Mouse (Mus musculus): ENCODE measurements at regions not wholly inside any gene's neighbourhood (a gene's known extent, or its start where the extent isn't known, plus 50 kb on each side); places are given as distances from the start of the nearest gene placed in this dataset.

DNA sequence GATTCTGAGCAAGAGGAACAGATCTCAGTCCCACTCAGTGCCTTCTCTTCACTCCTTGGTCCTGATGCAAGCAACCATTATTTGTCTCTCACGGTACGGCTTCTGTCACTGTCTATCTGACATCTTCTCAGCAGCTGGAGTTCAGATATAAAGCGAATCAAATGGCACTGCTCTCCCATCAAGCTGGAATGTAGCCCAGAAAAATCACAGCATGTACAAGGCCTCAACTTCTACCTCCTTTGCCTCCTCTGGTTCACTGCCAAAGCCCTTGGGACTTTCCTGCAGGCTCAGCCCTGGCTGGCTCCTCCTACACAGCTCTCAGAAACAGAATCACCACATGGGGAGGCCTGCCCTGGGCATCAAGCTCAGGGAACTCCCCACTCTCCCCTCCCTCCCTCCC is 107.1 kb upstream of the Prok2 start:
- peak; percentile 4 for DNase-seq (ENCODE audit: low read depth, low spot score)

DNA sequence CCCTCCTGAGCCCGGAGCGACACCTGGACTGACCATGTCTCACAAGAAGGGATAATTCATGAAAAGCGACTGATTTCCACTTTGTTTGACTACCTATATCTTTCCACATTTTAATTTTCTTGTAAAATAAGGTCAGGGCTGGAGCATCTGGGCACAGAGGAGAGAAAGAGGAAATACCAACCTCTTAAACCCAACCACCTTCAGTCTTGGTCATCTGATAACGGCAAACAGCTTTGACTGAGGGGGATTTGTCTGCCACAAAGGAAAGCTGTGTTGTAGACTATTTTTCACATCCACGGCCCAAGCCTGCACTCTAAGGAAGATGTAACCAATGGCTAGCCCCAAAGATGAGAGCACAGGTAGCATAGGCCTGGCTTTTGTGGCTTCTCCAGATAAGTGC is 101.4 kb upstream of the Prok2 start:
- no peak for DNase-seq (ENCODE audit: low read depth, low spot score)

DNA sequence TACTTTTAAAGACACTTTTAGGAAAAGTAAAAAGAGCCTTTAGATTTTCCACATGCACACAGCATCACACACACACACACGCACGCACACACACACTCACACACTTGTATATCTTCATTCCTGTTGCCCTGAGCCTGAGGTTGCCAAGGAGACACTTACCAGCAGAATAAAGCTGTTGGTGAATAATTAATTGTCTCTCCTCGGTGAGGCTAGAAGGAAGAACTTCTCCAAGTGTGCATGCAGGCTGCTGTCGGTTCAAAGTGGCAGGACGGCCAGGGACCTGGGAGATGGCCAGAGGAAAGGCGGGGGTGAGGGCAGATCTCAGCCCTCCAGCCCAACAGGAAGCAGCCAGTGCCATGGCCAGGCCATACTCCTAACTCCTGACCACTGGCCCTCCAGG is 98.6 kb upstream of the Prok2 start:
- no peak for DNase-seq (ENCODE audit: low read depth, low spot score)

DNA sequence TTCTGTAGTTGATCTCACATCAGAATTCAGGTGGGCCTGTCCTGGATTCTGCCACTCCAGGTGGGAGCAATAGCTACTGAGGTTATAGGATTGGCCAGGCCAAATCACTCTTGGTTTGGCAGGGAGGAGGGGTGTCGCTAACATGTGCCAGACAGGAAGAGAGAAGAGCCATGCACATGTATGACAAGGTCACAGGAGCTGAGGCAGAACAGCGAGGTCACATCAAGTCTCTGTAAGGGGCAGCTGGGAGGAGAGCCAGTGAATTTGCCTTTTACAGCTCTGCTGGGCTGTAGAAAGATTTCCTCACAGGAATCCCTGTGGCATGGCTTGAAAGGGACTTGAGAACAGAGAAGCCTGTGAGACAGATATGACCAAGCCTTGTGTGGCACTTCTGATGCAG is 96.3 kb upstream of the Prok2 start:
- DNase-seq (ENCODE audit: low read depth, low spot score) = no peak

DNA sequence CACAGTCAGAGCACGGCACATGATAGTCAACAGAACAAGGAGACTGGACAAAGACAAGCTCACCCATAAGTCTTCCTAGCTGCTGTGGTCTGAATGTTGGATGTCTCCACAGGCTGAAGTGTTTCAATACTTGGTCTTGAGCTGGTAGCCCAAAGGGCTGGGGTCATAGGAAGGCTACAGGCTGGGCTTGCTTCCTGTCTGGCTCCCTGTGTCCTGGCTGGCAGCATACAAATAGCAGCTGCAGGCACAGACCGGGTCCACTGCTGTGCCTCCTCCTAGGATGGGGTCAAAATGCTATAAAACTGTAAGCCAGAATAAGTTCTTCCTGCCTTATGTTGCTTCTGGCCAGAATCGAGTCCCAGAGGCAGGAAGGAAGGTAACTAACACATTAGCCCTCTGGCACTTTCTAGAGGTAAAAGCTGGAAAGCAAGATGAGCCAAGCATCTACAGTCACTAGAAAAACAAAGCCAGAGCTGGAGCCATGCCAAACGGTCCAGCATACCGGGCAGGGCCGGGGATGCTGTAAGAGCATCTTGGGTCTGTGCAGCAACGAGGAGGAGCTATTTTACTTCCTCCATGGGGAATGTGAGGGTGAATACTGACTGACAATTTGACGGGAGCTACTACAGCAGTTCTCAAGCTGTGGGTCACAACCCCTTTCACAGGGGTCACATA is 93.2 kb upstream of the Prok2 start:
- DNase-seq (ENCODE audit: low read depth, low spot score) = no peak

DNA sequence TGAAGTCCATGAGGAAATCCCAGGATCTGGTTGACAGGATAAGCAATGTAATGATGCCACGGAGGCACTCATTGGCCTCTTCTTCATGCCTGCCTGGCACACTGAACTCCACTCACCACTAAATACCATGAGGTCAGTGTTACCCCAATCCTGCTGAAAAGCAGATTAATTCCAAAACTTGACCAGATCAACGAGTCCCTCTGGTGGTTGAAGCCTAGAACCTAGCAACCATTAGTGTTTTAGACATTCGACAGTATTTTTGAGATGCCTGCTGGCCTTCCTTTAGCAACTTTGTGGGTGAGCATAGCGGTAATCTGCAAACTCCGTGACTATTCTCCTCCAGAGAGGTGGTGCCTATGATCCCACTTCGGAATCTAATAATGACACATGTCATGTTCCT is 92.3 kb upstream of the Prok2 start:
- DNase-seq (ENCODE audit: low read depth, low spot score) = no peak

DNA sequence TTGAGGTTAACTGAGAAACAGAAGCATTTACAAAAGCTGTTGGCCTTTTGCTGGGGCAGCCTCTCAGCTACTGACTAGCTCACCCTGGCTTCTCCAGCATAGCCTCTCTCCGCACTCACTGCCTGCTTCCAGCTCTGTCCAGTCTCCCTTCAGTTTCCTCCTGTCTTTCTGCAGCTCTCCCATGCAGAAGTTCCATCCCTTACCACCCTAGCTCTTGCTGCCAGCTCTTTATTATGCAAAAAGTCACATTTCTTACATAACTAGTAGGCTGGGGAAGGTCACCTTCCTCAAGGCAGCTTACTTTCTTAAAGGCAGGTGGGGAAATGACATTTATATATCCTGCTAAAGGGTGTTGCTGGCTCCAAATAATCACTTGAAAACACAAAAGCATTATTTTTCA is 91.1 kb upstream of the Prok2 start:
- DNase-seq (ENCODE audit: low read depth, low spot score) = no peak

DNA sequence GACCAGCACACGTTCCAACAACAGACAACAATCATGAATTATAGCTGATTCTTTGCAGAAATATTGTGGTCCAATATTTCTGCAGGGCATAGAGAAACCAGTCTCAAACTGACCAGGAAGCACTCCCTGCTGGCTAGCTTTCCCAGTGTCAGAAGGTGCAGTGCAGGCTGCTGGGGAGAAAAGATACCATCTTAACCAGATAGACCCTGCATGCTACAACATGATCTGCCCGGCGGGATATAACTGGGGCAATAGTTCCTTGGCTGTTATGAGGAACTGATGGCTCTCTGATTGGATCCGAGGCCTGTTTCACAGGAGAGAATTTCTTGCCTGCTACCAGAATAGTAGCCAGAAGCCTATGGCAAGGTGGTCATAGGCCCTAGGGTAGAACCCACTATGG is 86.9 kb upstream of the Prok2 start:
- no peak for DNase-seq (ENCODE audit: low read depth, low spot score)

DNA sequence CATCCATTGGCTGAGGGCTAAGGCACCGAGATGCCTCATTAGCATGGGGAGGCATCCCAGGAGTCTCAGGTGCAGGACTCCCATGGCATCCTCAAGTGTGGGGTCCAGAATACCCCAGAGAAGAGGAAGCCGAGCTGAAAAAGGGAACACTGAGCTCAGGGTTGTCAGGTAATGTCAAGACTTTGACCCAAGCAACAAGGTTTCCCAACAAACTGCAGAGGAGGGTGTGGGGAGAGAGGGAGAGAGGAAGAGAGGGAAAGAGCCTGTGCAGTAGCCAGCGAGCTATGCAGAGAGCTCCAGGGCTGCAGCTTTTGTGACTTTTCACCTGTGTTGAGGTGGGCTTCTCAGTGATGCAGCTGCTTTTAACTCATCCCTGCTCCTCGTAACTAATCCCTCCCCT is 85.7 kb upstream of the Prok2 start:
- DNase-seq (ENCODE audit: low read depth, low spot score) = no peak

DNA sequence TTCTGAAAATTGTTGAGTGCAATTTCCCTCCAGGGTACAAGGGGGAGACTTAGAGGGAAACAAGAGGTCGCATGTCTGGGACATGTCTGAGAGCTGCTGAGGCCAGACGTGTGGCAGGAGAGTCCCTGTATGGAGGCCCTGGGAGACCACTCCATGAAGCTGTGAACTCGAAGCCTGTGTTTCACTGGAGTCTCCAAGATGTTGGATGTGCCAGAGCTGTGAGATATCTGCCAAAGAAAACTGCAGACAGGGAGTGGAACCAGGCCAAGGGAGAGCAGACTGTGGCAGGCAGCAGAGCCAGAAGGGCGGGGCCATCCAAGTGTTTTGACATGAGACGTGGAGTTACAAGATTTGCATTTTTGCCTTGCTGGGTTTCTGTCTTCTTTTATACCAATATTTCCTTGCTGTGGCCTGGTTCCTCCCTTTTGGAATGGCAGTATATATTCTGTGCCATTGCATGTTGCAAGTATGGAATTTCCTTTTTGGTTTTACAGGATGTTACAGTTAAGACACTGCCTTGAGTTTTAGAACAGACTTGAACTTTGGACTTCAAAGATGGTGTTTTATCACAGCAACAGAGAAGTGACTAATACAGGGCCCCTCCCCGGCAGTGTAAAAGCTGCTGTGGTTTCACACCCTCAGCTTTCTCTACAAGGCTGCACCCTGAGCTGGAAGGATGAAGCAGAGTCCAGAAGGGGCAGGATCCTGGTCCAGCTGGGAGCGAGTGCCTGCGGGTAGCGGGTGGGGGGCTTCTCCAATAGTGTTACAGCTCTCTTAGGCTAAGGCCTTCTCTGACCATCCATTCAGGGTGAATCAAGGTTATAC is 85.0 kb upstream of the Prok2 start:
- no peak for DNase-seq (ENCODE audit: low read depth, low spot score)

DNA sequence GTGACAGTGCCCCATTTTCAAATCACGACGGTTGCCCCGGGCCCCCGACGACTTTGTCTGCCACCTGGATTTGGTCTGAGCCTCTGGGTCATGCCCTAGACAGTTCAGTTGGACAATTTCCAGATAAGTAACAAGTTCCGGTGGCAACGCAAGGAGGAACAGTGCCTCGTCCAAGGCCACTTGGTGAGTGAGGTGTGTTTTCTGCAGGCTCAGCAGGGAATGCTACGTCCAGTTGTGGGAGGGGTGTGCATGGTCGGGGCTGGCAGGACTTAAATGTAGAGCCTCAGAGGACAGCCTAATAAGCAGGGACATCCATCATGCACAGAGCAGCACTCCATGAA is 78.7 kb upstream of the Prok2 start:
- DNase-seq (ENCODE audit: low read depth, low spot score) = no peak

DNA sequence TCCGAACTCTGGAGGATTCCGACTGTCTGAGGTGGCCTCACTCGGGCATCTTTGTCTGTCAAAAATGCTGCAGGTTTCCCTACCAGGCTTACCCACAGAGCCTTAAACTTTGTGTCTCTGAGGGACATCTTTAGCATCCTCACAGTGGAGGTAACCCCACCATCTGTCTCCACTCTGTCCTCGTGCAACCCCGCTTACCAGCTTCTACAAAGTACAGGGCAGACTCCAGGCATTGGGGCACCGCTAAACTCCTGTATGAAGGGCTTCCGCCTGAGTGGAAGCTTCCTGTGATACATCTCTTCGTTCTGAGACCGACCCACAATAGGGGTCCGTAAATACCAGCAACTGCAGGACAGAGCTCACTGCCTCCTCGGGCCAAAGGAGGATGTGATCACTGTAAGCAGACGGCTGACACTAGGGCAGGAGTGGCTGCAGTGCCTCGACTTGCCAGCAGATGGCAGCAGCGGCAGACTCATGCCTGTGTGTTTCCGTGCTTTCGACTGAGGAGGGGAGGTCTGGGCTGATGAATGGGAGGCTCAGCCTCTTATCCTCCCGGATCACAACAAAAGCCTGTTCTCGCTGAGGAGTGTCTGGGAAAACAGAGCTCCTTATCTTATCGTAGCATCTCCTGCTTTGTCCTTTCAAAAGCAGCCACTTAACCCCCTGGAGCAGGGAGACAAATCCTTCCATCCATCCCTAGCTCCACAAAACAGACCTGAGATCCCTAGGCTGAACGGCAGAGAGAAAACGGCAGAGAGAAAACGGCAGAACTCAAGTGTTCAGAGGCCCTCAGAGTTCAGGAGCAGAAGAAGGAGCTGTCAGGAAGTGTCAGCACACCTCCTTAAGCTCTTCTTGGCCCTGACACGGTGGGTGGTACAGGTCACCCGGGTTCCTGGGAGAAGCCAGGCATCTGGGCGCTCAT is 78.1 kb upstream of the Prok2 start:
- DNase-seq (ENCODE audit: low read depth, low spot score) = peak; percentile 87

DNA sequence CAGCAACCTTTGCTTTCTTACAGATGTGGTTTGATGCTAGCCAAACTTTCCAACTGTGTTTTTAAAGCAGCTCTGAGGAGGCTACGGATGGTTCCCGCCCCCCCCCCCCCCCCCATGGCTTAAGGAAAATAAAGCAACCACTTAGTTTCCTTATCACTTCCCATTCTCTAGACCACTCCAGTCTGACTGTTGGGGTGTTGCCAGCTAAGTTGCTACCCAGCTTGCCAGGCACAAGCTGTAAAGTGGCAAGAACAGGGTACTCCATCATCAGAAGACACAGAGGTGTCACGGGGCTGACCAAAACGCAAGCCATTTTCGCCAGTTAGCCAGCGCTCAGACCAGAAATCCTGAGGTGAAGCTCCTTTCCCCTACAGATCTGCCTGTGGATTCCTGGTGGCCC is 74.7 kb upstream of the Prok2 start:
- no peak for DNase-seq (ENCODE audit: low read depth, low spot score)

DNA sequence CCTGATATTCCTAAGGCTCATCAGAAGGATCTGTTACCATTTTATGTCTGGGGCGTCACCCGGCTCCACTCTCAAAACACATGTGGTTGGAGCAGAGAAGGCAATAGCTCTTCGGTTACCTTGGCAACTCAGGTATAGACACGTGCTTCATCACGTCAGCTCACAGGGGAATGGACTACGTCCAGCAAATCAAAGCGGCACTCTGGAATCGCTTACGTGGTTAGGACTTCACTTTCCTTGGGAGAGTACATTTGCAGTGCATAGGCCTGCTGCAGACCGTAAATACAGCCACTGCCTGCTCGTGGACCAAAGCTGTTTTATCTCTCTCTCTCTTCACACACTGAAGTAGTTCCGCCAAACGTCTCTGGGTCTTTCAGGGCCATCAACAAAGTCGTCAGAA is 74.1 kb upstream of the Prok2 start:
- no peak for DNase-seq (ENCODE audit: low read depth, low spot score)

DNA sequence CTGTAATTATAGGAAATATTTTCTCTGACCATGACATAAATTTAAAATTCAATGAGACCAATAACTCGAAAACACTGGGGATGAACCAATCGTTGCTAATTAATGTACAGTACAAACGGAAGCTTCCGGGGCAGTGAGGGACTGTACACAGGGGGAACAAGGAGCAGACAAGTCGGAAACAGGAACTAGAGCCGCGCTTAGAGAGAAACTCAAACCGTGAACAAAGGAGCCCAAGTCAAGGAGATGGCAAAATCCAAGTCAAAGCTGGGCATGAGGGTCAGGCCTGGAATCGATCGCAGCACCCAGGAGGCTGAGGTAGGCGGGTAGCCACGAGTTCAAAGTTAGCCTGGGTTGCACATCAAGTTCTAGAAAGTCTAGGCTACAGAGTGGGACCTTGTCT is 70.2 kb upstream of the Prok2 start:
- DNase-seq (ENCODE audit: low read depth, low spot score) = no peak

DNA sequence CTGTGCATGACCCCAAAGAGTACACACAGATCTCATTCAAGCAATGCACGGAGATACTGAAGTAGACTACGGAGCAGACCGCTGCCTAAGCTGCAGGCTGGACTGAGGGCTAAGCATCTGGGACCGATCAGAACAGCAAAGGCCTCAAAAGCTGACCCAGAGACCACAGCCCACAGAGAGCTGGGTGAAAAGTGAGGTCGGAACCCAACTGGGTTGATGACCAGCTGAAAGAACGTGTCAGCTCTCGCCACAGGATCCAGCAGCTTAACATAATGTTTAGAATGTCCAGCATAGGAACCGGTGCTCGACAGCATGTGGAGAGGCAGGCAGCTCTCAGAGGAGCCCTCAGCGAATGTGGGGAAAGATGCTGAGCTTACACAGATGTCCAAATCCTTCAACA is 67.4 kb upstream of the Prok2 start:
- no peak for DNase-seq (ENCODE audit: low read depth, low spot score)

DNA sequence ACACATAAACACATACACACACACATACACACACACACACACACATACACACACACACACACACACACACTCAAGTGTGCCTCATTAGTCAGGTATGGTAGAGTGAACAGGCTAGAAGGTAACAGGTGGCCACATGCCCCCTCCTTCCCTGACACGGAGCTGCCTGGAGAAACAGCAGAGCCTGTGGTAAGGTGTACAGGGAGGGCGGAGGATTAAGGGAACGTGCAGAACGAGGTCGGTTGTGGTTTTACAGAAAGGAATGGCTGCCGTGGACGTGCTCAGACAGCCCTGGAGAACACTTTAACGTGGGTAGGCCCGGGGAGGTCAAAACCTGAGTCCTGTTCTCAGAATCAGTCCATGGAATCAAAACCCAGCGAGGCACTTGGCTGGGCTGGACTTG is 66.2 kb upstream of the Prok2 start:
- no peak for DNase-seq (ENCODE audit: low read depth, low spot score)

DNA sequence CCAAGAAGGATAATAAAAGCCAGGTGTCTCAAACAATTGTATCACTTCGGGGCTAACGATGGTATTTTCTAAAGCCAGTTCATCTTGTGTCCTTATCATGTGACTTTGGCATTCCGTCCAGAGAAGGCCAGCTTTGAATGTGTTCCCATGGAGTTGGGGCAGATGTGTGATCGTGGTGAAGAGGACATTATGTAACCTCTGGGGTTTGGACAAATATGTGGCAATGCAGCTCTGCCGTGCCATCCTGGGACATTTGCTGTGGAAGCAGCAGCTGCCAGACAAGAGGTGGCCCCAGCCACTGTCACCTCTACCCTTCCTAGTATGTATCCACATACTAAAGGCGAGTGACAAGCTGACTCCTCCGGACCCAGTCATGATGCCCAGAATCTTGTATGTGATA is 60.8 kb upstream of the Prok2 start:
- DNase-seq (ENCODE audit: low read depth, low spot score) = no peak

DNA sequence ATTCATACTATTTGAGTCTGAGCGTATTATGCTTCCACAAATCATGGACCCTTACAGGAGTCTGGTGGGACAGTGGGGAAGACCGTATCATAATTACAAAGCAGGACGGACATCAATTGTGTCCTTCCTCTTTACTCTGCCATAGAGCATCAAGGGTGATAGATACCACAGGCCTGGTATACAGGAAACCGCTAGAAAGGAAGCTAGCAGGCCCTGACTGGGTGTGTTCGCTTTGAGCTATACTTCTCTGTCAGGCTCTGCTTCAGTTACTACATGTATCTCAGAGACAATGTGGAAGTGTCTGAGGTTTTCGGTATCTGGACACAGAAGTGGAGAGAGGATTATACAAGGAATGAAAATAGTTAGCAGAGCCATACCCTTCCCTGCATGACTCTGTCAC is 59.0 kb upstream of the Prok2 start:
- peak; percentile 40 for DNase-seq (ENCODE audit: low read depth, low spot score)

DNA sequence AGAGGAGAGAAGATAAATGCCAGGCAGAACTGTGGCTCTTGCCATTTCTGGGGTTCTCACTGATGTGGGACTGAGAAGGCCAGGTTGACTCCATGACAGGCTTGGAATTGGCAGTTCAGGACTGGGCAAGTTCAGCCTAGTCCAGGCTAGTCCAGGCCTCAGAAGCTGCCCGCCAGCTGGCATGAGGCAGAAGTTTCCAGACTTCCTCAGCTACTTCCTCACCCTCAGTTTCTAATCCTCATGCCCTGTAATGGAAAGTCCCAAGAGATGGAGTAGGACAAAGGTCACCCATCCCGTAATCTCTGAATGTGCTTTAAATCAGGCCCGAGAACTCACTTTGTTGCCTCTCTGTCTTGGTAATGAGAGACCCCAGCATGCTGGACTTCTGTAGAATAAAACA is 58.6 kb upstream of the Prok2 start:
- DNase-seq (ENCODE audit: low read depth, low spot score) = no peak

DNA sequence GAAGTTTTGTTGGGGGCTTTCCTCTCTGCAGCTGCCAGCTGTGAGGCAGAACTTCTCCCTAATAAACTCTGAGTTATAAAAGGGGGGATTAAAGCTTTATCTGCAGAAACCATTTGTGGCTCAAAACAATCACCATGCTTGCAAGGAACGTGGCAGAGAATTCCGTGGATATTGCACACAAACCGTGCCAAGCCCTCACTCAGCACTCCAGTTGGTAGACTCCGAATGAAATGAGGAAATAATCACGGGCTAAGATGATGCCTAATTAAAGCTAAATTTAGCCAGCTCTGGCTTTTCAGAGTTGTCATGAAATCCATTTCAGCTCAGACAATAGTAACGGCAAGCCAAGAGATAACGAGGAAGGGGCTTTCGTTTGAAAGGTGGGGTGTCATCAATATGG is 58.1 kb upstream of the Prok2 start:
- DNase-seq (ENCODE audit: low read depth, low spot score) = no peak

DNA sequence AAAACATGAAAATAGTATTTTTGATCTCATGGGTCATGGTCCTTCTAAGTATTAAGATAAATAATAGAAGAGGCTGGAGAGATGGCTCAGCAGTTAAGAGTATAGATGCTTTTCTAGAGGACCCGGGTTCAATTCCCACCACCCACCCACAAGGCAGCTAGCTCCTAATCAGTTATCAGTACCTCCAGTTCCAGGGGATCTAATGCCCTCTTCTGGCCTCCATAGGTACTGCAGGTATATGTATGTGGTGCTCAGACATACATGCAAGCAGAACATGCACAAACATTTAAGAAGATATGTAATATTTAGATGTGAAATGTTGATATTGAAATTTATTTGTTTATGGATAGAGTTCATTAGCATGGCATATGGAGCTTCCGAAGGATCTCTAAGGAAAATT is 56.8 kb upstream of the Prok2 start:
- peak; percentile 59 for DNase-seq (ENCODE audit: low read depth, low spot score)
